Mouse (Mus musculus): ENCODE measurements around the gene Cyp2d10.
A peak's percentile ranks its signal among the peaks of the same experiment; 100 is the strongest.
"Not testable (repeated sequence)": the region's sequence is repeated elsewhere in the genome, so short reads cannot be mapped to it uniquely, and the experiment has no call there.

Cyp2d10 gene

DNA sequence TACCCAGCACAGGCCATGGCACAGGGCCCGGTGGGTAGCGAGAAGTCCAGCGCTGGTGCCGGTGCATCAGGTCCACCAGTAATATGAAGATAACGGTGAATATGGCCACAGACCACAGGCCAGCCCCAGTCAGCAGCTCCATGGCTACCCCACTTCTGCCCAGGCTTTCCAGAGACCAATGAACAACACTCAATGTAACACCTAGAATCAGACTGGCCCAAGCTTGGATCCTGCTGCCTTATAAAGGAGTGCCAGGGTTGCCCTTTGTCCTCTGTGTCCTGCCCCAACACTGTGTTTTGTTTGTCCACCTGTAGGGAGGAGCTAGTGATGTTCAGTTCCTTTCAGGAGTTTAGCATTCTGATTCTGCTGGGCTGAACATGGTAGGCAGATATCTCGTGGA lies at the start of gene Cyp2d10:
Gene Cyp2d10, minus strand, starts transcription at position 215 of the 400 bp plus-strand sequence.
- DNase-seq (ENCODE audit: low read depth, low spot score) = no peak

DNA sequence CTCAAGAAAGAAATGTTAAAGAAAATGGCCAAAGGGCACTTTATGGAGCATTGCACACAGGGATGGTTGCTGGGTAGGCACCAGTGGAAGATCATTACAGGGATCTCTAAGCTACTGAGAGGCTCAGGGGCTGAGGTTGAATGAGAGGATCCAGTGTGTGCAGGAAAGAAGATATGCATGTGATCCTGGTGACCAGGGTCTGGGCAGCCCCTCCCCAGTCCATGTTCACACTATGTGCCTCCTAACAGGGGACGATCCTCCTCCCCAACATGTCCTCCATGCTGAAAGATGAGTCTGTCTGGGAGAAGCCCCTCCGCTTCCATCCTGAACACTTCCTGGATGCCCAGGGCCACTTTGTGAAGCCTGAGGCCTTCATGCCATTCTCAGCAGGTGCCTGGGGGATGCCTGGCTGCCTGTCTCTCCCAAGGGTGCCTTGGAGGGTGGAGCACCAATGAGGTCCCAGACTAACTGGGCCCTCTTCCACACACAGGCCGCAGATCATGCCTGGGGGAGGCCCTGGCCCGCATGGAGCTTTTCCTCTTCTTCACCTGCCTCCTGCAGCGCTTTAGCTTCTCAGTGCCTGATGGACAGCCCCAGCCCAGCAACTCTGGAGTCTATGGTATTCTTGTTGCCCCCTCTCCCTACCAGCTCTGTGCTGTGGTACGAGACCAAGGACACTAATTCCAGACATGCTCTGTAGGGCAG lies 49.2 kb upstream of the Cyp2d10 start:
- not testable (repeated sequence) for DNase-seq (ENCODE audit: low read depth, low spot score)

DNA sequence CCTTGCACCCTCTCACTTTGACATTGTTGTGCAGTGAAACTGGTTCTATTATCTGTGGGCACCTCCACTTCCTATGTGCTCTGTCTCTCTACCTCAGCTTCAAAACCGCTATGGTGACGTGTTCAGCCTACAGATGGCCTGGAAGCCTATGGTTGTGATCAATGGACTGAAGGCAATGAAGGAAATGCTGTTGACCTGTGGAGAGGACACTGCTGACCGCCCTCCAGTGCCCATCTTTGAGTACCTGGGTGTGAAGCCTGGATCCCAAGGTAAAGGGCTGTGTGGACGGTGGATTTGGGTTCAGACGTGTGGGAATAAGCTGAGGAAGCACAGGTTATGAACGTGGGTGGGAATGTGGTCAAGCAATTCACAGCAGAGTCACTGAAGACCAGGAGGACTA lies 46.5 kb upstream of the Cyp2d10 start:
- not testable (repeated sequence) for DNase-seq (ENCODE audit: low read depth, low spot score)

DNA sequence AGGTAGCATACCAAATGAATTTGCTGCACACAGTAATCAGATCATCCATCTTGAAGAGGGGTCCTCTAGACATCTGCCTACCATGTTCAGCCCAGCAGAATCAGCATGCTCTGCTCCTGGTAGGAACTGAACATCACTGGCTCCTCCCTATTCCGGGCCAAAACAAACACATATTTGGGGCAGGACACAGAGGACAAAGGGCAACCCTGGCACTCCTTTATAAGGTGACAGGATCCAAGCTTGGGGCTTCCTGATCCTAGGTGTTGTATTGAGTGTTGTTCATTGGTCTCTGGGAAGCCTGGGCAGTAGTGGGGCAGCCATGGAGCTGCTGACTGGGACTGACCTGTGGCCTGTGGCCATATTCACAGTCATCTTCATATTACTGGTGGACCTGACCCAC lies 45.1 kb upstream of the Cyp2d10 start:
- DNase-seq (ENCODE audit: low read depth, low spot score) = not testable (repeated sequence)

DNA sequence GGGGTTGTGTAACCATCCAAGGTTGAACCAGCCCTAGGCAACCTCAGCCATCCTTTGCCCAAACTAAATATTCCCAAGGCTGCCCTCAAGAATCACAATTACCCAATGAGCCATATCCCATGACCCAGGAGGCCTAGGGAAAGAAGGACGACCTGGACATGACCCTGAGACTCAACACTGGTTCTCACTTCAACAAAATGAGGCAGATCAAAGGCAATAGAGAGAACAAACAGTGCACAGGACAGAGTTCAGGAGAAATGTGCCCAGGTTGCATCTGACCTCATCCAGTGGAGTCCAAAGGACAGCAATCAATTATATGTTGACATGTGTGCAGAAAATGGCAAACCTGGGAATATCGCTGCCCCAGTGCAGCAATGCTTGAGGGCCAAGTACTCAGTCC lies 43.0 kb upstream of the Cyp2d10 start:
- not testable (repeated sequence) for DNase-seq (ENCODE audit: low read depth, low spot score)

DNA sequence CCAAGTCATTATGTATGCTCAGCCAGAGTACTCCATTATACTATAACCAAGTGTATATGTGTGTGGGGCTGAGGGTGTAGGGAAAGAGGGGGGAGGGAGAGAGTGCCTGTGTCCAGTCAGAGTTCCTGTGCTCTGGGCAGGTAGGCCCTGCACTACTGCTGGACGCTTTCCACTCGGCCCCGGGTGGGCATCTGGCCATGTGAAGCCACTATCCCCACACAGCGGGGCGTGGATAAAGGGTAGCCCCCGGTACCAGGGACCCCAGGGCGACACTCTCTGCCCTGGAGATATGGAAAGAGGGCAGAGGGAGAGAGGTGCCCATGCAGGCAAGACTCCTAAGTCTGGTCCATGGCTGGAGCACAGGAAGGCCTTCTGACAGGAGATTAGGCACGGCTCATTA lies 38.2 kb upstream of the Cyp2d10 start:
- no peak for DNase-seq (ENCODE audit: low read depth, low spot score)

DNA sequence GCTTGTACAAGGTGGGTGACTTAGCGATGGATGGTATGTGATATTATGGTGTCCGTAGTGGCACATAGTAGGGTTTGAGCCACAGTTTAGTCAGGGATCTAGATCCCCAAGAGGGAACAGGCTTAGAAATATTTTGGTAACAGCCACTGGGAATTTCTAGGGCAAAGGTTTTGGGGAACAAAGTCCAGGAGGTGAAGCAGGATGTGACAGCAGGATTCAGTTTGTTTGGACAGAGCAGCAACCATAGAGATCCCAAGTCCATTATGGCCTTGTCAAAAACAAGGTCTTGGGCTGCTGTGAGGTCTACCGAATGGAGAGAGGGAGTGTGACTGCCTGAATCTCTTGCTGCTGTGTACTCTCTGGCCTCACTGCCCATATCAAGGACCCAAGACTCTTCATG lies 36.7 kb upstream of the Cyp2d10 start:
- no peak for DNase-seq (ENCODE audit: low read depth, low spot score)

DNA sequence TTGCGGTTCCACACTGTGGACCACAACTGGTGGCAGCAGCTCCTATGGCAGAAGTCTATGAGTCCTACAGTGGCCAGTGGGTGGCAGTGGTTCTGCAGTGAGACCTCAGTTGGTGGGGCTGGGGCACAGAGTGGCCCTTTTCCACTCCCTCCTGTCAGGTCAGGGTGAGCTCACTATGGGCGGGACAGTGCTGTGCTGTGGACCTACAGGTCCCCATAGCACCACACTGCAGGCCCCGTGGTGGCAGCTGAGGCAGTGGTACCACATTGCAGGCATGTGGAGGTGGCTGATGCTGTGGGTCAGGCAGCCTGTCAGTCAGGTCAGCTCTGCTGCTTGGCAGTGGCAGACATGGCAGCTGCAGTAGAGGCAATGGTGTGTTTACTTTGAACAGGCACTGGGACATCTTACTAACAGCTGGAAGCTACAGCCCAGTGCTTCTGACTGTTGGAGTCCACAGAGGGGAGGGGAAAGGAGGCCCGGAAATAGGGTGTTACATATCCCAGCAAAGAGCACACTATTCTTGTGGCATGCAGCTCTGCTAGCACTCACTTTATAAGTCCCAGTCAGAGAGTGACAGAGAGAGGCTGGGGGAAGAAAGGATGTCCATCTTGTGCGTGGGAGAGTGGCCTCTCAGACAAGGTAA lies 31.1 kb upstream of the Cyp2d10 start:
- no peak for DNase-seq (ENCODE audit: low read depth, low spot score)

DNA sequence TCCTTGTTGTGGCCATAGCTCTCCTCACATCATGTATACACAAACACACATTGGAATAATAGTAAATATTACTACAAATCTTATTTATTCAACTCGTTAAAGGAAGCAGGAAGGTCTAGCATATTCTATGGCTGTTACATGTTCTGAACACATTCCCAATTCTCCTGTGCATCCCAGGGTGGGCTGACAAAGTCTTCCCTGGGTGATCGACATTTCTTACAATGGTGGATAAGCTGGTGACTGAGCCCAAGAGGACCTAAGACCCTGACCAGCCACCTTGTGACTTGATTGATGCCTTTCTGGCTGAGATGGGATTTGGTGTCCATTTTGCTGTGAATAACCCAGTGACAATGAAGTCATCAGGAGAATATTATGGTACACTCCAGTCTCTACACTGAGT lies 28.6 kb upstream of the Cyp2d10 start:
- DNase-seq (ENCODE audit: low read depth, low spot score) = no peak

DNA sequence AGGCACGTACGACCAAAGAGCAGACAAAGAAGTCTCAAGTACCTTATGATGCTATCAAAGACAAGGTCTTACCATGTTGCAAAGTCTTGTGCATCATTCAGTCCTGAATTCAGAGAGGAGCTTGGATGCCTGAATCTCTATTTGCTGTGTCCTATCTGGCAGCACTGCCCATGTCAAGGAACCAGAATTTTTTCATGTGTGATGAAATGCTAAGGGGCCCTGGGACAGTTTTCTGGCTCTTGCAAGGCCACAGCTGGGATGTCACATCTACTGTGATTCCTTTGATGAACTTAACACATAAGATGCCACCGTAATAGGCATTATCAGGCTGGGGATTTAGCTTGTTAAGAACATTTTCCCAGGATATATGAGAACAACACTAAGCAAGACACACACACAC lies 28.0 kb upstream of the Cyp2d10 start:
- DNase-seq (ENCODE audit: low read depth, low spot score) = no peak

DNA sequence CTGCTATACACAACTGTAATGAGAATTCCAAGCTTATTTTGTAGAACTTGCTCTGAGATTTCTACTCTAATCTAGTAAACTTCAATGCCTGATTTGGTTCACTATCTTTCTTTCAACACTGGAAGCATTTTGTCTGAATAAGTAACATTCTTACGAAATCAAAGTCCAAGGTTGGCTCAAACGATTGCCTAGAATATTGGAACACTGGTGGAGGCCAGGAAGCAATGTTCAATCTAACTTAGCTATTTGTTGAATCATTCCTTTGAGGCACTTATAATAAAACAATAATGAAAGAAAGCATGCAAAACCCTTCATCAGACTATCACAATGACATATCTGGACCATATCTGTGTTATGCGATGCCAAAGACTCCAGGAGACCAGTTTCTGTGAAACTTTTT lies 27.5 kb upstream of the Cyp2d10 start:
- DNase-seq (ENCODE audit: low read depth, low spot score) = no peak

DNA sequence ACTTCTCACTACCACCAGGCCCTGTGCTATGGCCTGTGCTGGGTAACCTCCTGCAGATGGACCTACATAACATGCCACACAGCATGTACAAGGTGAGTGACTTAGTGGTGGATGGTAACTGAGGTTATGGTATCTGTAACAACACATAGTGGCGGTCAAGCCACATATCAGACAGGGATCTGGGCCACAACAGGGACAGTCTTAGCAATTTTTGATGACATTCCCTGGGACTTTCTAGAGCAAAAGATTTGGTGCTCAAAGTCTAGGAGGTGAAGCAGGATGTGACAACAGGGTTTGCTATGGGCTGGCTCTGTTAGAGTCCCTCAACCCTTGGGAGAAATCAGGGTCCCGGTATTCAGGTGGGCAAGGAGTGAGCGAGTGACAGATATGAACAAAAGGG lies 26.6 kb upstream of the Cyp2d10 start:
- no peak for DNase-seq (ENCODE audit: low read depth, low spot score)

DNA sequence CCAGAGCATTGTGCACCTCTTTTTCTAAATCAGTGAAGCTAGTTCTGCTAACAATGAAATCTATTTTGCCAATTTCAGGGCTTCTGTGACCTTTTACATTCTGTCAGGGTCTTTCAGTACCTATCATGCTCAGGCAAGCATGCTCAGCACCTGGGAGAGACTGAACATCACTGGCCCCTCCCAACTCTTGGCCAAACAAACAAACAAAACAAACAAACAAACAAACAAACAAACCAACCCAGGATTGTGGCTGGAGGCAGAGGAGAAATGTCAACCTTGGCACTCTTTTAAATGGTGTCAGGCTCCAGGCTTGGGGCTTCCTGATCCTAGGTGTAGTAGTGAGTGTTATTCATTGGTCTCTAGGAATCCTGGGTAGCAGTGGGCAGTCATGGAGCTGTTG lies 26.1 kb upstream of the Cyp2d10 start, which contains the start of gene Cyp2d9:
Gene Cyp2d9, plus strand, starts transcription at position 301 of the 400 bp plus-strand sequence.
- DNase-seq (ENCODE audit: low read depth, low spot score) = no peak

DNA sequence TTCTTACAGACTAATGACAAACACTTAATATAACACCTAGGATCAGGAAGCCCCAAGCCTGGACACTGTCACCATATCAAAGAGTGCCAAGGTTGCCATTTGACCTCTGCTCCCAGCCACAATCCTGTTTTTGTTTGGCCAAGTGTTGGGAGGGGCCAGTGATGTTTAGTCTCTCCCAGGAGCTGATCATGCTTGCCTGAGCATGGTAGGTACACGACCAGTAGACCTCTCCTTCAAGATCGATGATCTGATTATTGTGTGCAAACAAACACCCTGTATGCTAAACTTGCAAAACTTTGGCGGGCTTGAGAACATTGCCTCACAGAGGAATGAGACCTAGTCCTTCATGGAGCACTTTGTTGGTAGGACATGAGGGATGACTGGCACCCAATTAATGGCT lies 16.5 kb upstream of the Cyp2d10 start:
- DNase-seq (ENCODE audit: low read depth, low spot score) = no peak

DNA sequence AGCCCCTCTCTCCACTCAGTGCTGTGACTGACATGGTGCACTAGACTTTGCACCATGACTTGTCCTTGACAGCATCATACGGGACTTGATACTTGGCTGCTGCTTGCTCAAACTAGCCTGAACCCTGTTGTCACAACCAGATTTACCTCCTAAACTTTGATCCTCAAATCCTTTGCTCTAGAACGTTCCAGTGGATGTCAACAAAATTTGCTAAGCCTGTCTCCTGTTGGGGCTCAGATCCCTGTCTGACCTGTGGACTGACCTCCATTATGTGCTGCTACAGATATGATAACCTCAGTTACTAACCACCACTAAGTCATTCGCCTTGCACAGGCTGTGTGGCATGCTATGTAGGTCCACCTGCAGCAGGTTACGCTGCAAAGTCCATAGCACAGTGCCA lies 15.9 kb upstream of the Cyp2d10 start:
- DNase-seq (ENCODE audit: low read depth, low spot score) = no peak

DNA sequence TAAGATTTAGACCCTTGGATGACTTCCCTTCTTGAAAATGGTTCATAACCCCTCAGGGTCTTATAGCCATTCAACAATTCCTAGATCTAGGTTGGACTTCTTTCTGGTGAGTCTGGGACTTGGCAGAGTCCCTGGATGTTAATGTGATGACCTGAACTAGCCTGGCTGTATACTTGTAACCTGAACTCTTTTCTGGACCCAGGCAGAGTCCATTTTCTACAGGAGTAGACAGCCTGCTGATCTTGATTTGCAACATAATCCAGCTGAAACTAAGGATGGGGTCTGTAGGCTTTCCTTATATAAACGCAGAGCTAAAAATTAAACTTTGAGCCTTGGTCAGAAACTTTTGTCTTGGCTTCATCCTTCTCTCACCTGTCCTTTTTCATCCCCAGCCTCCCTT lies 11.6 kb upstream of the Cyp2d10 start:
- no peak for DNase-seq (ENCODE audit: low read depth, low spot score)

DNA sequence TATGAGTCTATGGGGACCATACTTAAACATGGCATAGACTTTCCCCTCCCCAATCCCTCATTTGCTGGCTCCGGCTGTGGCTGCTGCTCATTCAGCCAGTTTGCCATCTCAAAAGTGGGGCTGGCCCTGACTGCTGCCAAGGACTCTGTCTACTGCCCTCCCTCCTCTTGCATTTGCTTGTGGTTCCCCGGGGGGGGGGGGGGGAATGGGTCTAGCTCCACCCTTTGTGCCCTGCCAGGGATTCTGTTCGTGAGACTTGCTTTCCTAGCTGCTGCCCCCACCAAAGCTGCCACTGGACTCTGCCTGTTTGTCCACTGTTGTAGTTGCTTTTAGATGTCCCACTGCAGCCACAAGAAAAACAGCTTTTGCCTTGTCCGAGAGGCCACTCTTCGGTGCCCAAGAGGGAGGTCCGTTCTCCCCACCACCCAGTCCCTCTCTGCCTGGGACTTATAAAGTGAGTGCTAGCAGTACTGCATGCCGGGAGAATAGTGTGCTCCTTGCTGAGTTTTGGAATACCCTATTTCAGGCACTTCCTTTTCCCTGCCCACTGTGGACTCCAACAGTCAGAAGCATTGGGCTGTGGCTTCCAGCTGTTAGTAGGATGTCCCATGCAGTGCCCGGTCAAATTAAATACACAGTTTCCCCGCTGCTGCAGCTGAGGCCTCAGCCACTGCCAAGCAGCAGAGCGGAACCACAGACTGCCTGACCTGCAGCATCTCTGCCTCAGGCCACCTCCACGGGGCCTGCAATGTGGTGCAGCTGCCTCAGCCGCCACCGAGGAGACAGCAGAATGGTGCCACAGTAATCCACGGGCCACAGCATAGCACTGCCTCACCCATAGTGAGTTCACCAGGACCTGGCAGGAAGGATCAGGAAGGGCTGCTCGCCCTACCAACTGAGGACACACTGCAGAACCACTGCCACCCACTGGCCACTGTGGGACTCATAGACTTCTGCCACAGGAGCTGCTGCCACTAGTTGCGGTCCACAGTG lies 10.1 kb upstream of the Cyp2d10 start:
- DNase-seq (ENCODE audit: low read depth, low spot score) = peak; percentile 22

DNA sequence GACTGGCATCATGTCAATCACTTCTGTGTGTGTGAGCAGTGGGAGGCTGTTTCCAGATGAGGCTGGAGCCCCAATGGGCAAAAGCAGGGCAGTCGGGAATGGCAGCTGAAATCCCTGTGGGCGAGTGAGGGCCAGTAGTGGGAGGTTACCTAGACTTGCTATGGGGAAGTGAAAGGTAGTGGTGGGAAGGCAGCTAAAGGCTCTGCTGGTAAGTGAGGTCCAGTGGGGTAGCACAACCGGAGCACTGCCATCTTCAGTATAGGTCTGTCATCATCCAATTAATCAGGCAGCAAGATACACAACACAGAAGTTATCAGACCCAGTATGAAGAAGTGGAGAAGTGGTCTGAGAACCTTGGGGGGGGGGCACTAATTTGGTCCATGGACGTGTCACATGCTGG lies 541 bp upstream of the Cyp2d10 start:
- no peak for DNase-seq (ENCODE audit: low read depth, low spot score)

DNA sequence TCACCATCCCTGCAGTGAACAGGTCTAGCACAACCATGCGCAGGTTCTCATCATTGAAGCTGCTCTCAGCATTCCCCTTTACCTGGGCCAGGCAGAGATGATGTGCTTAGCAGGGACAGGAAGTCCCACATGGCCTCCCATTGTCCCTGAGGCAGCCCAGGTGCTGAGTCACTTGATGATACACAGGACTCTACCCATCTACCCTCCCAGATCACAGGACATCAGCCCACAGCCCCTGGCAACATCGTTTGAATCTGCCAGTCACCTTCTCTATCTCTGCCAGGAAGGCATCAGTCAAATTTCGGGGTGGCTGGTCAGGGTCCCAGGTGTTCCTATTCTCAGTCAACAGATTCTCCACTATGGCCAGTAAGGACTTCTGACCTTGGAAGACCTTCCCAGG lies 2.8 kb downstream of the Cyp2d10 start:
- no peak for DNase-seq (ENCODE audit: low read depth, low spot score)

DNA sequence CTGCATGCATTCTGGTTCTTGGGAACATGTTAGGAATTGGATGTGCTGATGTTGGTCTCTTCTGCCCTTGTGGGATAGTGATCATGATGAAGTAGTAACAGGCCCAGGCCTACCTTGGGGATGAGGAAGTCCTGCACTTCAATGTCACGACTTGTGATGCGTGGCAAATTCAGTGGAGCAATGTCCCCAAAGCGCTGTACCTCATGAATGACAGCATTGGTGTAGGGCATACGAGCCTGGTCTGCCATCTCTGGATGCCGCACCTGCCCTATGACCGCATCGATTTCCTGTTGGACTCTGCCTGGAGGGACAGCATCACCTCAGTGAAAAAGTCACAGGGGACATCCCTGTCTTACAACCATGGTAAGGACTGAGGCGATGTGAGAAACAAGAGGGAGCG lies 3.4 kb downstream of the Cyp2d10 start:
- no peak for DNase-seq (ENCODE audit: low read depth, low spot score)

DNA sequence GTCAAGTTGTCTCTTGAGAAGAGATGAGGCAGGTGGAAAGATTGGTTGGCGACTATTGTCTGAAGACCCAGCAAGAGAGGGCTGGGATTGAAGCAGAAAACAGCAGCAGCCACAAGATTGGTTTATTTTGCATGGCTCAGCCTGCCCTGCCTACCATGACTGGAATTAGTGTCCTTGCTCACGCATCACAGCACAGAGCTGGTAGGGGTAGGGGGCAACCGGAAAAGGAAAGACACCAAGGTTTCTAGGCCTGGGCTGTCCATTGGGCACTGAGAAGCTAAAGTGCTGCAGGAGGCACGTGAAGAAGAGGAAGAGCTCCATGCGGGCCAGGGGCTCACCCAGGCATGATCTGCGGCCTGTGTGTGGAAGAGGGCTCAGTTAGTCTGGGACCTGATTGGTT lies 4.3 kb downstream of the Cyp2d10 start:
- no peak for DNase-seq (ENCODE audit: low read depth, low spot score)

DNA sequence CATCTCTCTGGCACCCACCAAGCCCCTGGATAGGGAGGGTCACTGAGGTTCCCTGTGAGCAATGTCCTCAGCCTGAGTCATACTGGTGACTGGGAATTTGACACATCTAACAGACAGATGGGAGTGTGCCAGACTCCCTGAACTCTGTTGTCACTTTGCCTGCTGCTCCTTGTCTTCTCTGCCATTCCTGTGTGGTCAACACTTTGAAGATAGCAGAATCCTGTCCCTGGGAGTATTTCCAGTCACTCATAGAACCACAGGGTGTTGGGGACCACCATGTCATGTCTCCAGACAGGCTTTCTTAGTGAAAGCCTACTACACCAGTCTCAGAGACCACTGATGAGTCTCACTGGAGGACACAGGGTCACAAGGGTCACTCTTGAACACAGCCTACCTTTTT lies 4.9 kb downstream of the Cyp2d10 start:
- no peak for DNase-seq (ENCODE audit: low read depth, low spot score)
